In the genomic region with DNA sequence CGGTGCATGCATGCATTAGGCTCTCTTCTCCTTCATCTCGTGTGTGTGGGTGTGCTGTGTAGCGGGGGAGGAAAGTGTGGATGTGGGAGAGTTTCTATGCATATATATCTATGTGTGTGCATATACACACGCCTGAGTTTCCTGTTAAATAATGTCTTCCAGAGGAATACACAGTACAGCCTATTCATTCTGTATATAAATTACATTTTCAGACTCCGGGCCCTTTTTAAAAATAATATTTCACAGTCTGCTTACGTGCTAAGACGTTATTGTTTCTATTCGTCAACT, we compare ENCODE assay signal across 1 mouse cellular context.
TF ChIP-seq lines count a peak whose summit lies in the region.

No protein-coding gene starts in this region.

TF ChIP-seq in C2C12, 6 proteins besides CTCF, POLR2A, EP300 and RAD21 (continued from another document):
- TF ChIP-seq USF1 (IDR thresholded peaks at IDR 0.05; ENCODE audit: low read depth) (no peak), MYOD1 (IDR thresholded peaks at IDR 0.05; ENCODE audit: control insufficient read depth, insufficient read length, low read depth) (no peak), MAX (IDR thresholded peaks at IDR 0.05) (no peak), CEBPB (IDR thresholded peaks at IDR 0.05; ENCODE audit: low read depth) (no peak)
